Comparison of ENCODE assay signal across 8 mouse cellular contexts in genomic region chr13:28951691-28952575, GRCm38 (mm10). TPM values are rescaled to one million over a fixed set of nuclear protein-coding genes. Genes with fewer than 3 reads are reported as not detected.
DNase-seq lines count a peak whose midpoint lies in the region; ATAC-seq lines count a peak whose summit lies in the region.

No protein-coding gene starts in this region.

- H3K4me2 ChIP-seq in kidney, embryonic 14.5 days (replicated peaks; ENCODE audit: low read depth, low read length) = peak overlapping the region; percentile 56
- H3K4me2 ChIP-seq in lung, embryonic 15.5 days = peak overlapping the region; percentile 51

- under 1% methylated on average over 92 of the region's 92 CpGs for WGBS in heart, embryonic 10.5 days
- under 1% methylated on average over 72 of the region's 92 CpGs for WGBS in kidney, embryonic 14.5 days
- WGBS in lung, embryonic 15.5 days = under 1% methylated on average over 88 of the region's 92 CpGs

- ATAC-seq in kidney, embryonic 14.5 days (ENCODE audit: low FRiP score, low TSS enrichment) = no peak
- no peak for ATAC-seq in lung, embryonic 15.5 days (ENCODE audit: borderline replicate concordance, extremely low read depth, low FRiP score, low TSS enrichment)
- no peak for ATAC-seq in monocyte, adult 5-6 weeks (replicated peaks; ENCODE audit: insufficient number of reproducible peaks, low FRiP score, low TSS enrichment, poor library complexity, severe bottlenecking)

- H3K4me3 ChIP-seq in heart, embryonic 10.5 days = peak overlapping the region; percentile 98
- peak overlapping the region; percentile 98 for H3K4me3 ChIP-seq in kidney, embryonic 14.5 days (ENCODE audit: low read length)
- H3K4me3 ChIP-seq in lung, embryonic 15.5 days = peak overlapping the region; percentile 89

- H3K27ac ChIP-seq in heart, embryonic 10.5 days = peak overlapping the region; percentile 98
- peak overlapping the region; percentile 100 for H3K27ac ChIP-seq in kidney, embryonic 14.5 days (ENCODE audit: low read depth, low read length)
- H3K27ac ChIP-seq in lung, embryonic 15.5 days = peak overlapping the region; percentile 99

- H3K4me1 ChIP-seq in heart, embryonic 10.5 days = peaks cover 12% of the 10 kb centered on the region
- H3K4me1 ChIP-seq in kidney, embryonic 14.5 days (ENCODE audit: control insufficient read depth, insufficient read depth, low read length) = peaks cover 7% of the 10 kb centered on the region
- peaks cover 24% of the 10 kb centered on the region for H3K4me1 ChIP-seq in lung, embryonic 15.5 days

- no peaks in the 10 kb centered on the region for H3K27me3 ChIP-seq in heart, embryonic 10.5 days (ENCODE audit: insufficient read depth, poor library complexity, severe bottlenecking)
- no peaks in the 10 kb centered on the region for H3K27me3 ChIP-seq in kidney, embryonic 14.5 days (ENCODE audit: control insufficient read depth, insufficient read depth, low read length)
- H3K27me3 ChIP-seq in lung, embryonic 15.5 days = no peaks in the 10 kb centered on the region

- peak overlapping the region; percentile 99 for H3K9ac ChIP-seq in kidney, embryonic 14.5 days (ENCODE audit: low read depth, low read length)
- peak overlapping the region; percentile 98 for H3K9ac ChIP-seq in lung, embryonic 15.5 days

- peaks cover 4% of the 10 kb centered on the region; the same call in 1 of the 2 replicates for H3K36me3 ChIP-seq in heart, embryonic 10.5 days
- peaks cover 3% of the 10 kb centered on the region; the same call in 1 of the 2 replicates for H3K36me3 ChIP-seq in kidney, embryonic 14.5 days (ENCODE audit: control insufficient read depth, insufficient read depth, low read length)
- no peaks in the 10 kb centered on the region for H3K36me3 ChIP-seq in lung, embryonic 15.5 days

- DNase-seq in 3134 (ENCODE audit: extremely low read depth, insufficient read length, low spot score) = peak; percentile 83
- peak; percentile 38 for DNase-seq in MN1 (ENCODE audit: low spot score)
- DNase-seq in cerebellum, postnatal 25 days = peak; percentile 40 to 45
- DNase-seq in heart, embryonic 10.5 days (ENCODE audit: low spot score) = peak; percentile 78
- DNase-seq in retina, postnatal 1 day = peak; percentile 60

- no peaks in the 10 kb centered on the region for H3K9me3 ChIP-seq in heart, embryonic 10.5 days
- H3K9me3 ChIP-seq in kidney, embryonic 14.5 days (ENCODE audit: control insufficient read depth, low read length) = no peaks in the 10 kb centered on the region
- H3K9me3 ChIP-seq in lung, embryonic 15.5 days = no peaks in the 10 kb centered on the region

RNA-seq across cellular contexts. Expression of gene Sox4, which starts 1.6 kb away (rescaled TPM):
- 30.8 and 51.9 TPM in 2 replicates for polyA plus RNA-seq in heart, embryonic 10.5 days (2016; fragmentation: Nextera tagmentation; extraction: Ambion mirVana)
- polyA plus RNA-seq in kidney, embryonic 14.5 days (2014; fragmentation: Nextera tagmentation; extraction: Ambion mirVana) = 75.1 and 100 TPM in 2 replicates
- 60.7 and 61.2 TPM in 2 replicates for polyA plus RNA-seq in lung, embryonic 15.5 days (2015; fragmentation: Nextera tagmentation; extraction: Ambion mirVana)
- total RNA-seq in monocyte, adult 5-6 weeks (2017) = 0.29 to 2.4 TPM (median 0.43 TPM) in 3 replicates
